Mouse (Mus musculus) adrenal gland, postnatal 10 days (tissue): ENCODE results near the gene Gmpr2. TPM values are rescaled to one million over a fixed set of nuclear protein-coding genes. Genes with fewer than 3 reads are reported as not detected.

ENCODE experiments used
- DNase-seq: peaks from one replicate; pipeline ENCODE4 v3.0.0; 2021; ENCODE audit warnings: mixed read lengths
- long read RNA-seq, 2 experiments: library from polyadenylated mRNA; stranded (forward); transcript quantifications; one replicate each; pipeline ENCODE4 v2.0.0; 2021
- total RNA-seq, 2 experiments: library from RNA; stranded (reverse); gene quantifications; 2 replicates each; pipeline ENCODE4 v1.2.3; 2021

Gene Gmpr2
- total RNA-seq, result 10 to 100 TPM; 21.2 to 26.8 TPM
- long read RNA-seq, experiment 1, transcript Gmpr2-201 (10 exons, 1,993 nt), result major isoform, 40 of 61 reads
- long read RNA-seq, experiment 1, partial matches to known transcripts, result 11 of 61 reads
- long read RNA-seq, experiment 1, other reads (novel, unspliced or antisense), result 9 of 61 reads
- long read RNA-seq, experiment 2, transcript Gmpr2-201 (10 exons, 1,993 nt), result major isoform, 27 of 39 reads
- long read RNA-seq, experiment 2, partial matches to known transcripts, result 5 of 39 reads
- long read RNA-seq, experiment 2, other reads (novel, unspliced or antisense), result 7 of 39 reads

- peak; percentile 89 for DNase-seq
Observed at GRCm38 (mm10) chr14:55671833-55672740, at the start of gene Gmpr2, which contains the start of gene Nedd8. Gene Gmpr2, plus strand, starts transcription at chr14:55671941. Gene Nedd8, minus strand, starts transcription at chr14:55672124.

GRCm38 (mm10) chr14:55628077-55628827, 43.5 kb upstream of the Gmpr2 start:
- no peak for DNase-seq

- DNase-seq, result peak; percentile 74
Observed at GRCm38 (mm10) chr14:55629312-55629711, 42.4 kb upstream of the Gmpr2 start.

GRCm38 (mm10) chr14:55634874-55635522, 36.7 kb upstream of the Gmpr2 start:
- DNase-seq, result peak; percentile 54

GRCm38 (mm10) chr14:55635523-55636007, 36.2 kb upstream of the Gmpr2 start, which contains the start of gene Ipo4:
Gene Ipo4, minus strand, starts transcription at chr14:55635957.
- DNase-seq, result peak; percentile 93

- DNase-seq, result no peak
Observed at GRCm38 (mm10) chr14:55637795-55638194, 33.9 kb upstream of the Gmpr2 start, which contains the start of gene Gm49378. Gene Gm49378, minus strand, starts transcription at chr14:55637895.

GRCm38 (mm10) chr14:55640816-55641215, 30.9 kb upstream of the Gmpr2 start:
- no peak for DNase-seq

GRCm38 (mm10) chr14:55641291-55641690, 30.4 kb upstream of the Gmpr2 start:
- DNase-seq, result no peak

GRCm38 (mm10) chr14:55642679-55643059, 29.1 kb upstream of the Gmpr2 start:
- no peak for DNase-seq

GRCm38 (mm10) chr14:55643060-55643907, 28.5 kb upstream of the Gmpr2 start, which contains the start of gene Tm9sf1:
Gene Tm9sf1, minus strand, starts transcription at chr14:55643806.
- peak; percentile 89 for DNase-seq

- DNase-seq, result peak; percentile 29
Observed at GRCm38 (mm10) chr14:55644261-55644888, 27.4 kb upstream of the Gmpr2 start.

GRCm38 (mm10) chr14:55649884-55650283, 21.9 kb upstream of the Gmpr2 start, which contains the start of gene Tssk4:
Gene Tssk4, plus strand, starts transcription at chr14:55650184.
- DNase-seq, result no peak

GRCm38 (mm10) chr14:55651528-55651927, 20.2 kb upstream of the Gmpr2 start:
- DNase-seq, result no peak

- DNase-seq, result no peak
Observed at GRCm38 (mm10) chr14:55656935-55657334, 14.8 kb upstream of the Gmpr2 start.

GRCm38 (mm10) chr14:55658011-55658410, 13.7 kb upstream of the Gmpr2 start:
- peak; percentile 70 for DNase-seq

- peak; percentile 87 for DNase-seq
Observed at GRCm38 (mm10) chr14:55659960-55660573, 11.7 kb upstream of the Gmpr2 start, which contains the start of gene Mdp1. Gene Mdp1, minus strand, starts transcription at chr14:55660508.

- DNase-seq, result no peak
Observed at GRCm38 (mm10) chr14:55660636-55661035, 11.1 kb upstream of the Gmpr2 start.

- DNase-seq, result no peak
Observed at GRCm38 (mm10) chr14:55671486-55671832, 282 bp upstream of the Gmpr2 start.

- DNase-seq, result no peak
Observed at GRCm38 (mm10) chr14:55672741-55673060, 960 bp downstream of the Gmpr2 start.

- DNase-seq, result no peak
Observed at GRCm38 (mm10) chr14:55677615-55678014, 5.9 kb downstream of the Gmpr2 start.
